Mouse (Mus musculus) stomach, postnatal 0 days (tissue): ENCODE measurements around the gene Klf15. TPM values are rescaled to one million over a fixed set of nuclear protein-coding genes. Genes with fewer than 3 reads are reported as not detected.
A peak's percentile ranks its signal among the peaks of the same experiment; 100 is the strongest.

ENCODE experiments used
- ATAC-seq: fragments of 200-750 bp; cut with Nextera tagmentation; 2 replicates; pipeline ENCODE4 v1.8.0; 2017; ENCODE audit not compliant: low FRiP score, low TSS enrichment
- DNase-seq: peaks from one replicate; pipeline ENCODE4 v3.0.0-alpha.2; 2016; ENCODE audit warnings: low spot score
- H3K27ac ChIP-seq: fragments of 300-500 bp; sonication (generic); replicated peaks from 2 replicates; pipeline ENCODE4 v1.5.1; 2014; ENCODE audit warnings: mild to moderate bottlenecking, control low read depth
- H3K27me3 ChIP-seq: fragments of 300-500 bp; sonication (generic); 2 replicates; pipeline ENCODE4 v1.6.1; 2014; ENCODE audit warnings: low read length; ENCODE audit not compliant: control insufficient read depth, insufficient read depth
- H3K36me3 ChIP-seq: fragments of 300-500 bp; sonication (generic); 2 replicates; pipeline ENCODE4 v1.6.1; 2014; ENCODE audit warnings: low read length, mixed read lengths; ENCODE audit not compliant: control insufficient read depth, insufficient read depth
- H3K4me1 ChIP-seq: fragments of 300-500 bp; sonication (generic); replicated peaks from 2 replicates; pipeline ENCODE4 v1.6.1; 2014; ENCODE audit warnings: antibody characterized with exemption; ENCODE audit not compliant: control insufficient read depth, insufficient read depth
- H3K4me2 ChIP-seq: fragments of 300-500 bp; sonication (generic); replicated peaks from 2 replicates; pipeline ENCODE4 v1.6.1; 2014; ENCODE audit warnings: low read depth, mild to moderate bottlenecking, control low read depth, moderate library complexity
- H3K4me3 ChIP-seq: fragments of 300-500 bp; sonication (generic); 2 replicates; pipeline ENCODE4 v1.5.1; 2014; ENCODE audit warnings: low read depth, low read length, control low read depth
- H3K9ac ChIP-seq: fragments of 300-500 bp; sonication (generic); 2 replicates; pipeline ENCODE4 v1.6.1; 2014; ENCODE audit warnings: mild to moderate bottlenecking, low read length, control low read depth, mixed read lengths
- H3K9me3 ChIP-seq: fragments of 300-500 bp; sonication (generic); 2 replicates; pipeline ENCODE4 v1.6.1; 2016; ENCODE audit warnings: low read length; ENCODE audit not compliant: control insufficient read depth
- CTCF ChIP-seq: IDR thresholded peaks from 2 replicates; pipeline ENCODE4 v1.5.1; 2016; ENCODE audit warnings: antibody characterized with exemption, low read depth, mild to moderate bottlenecking, moderate library complexity
- EP300 ChIP-seq: optimal IDR thresholded peaks from 2 replicates; pipeline ENCODE3; 2016; ENCODE audit warnings: antibody characterized with exemption
- WGBS: fragments of 180-500 bp; shearing (Covaris S2); extraction: QIAGEN DNeasy Blood & Tissue Kit; methylation state at CpG from one replicate; pipeline ENCODE4 v1.1.7; 2014; 5-methylcytosine and 5-hydroxymethylcytosine counted together
- polyA plus RNA-seq: library from polyadenylated mRNA; unstranded; fragments of >200 nt; fragmentation: Nextera tagmentation; extraction: Ambion mirVana; gene quantifications from 2 replicates; pipeline ENCODE4 v1.2.1, GENCODE M21; 2015

The Klf15 gene
- polyA plus RNA-seq, 1 experiment from 2014 or later = 4.1 TPM

DNA sequence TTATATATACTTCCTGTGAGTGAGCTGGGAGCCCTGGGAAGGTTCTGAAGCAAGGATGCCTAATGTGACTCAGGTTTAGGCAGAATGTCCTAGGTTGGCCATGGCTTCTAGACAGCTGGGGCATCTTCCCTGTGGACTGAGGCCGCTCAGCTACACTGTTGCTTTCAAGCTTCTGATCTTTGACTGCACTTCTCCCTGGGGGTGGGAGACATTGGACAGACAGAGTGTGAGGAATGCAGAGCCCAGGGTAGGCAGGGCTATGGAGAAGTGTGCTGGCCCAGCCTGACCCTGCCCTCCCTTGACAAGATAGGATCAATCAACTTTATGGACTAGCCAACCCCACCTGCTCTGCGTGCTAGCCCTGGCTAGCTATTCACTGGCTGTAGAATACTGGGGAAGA lies 1.2 kb upstream of the Klf15 start:
- Histone ChIP-seq H3K4me2 (no peak overlapping the region), H3K9me3 (no peaks in the 10 kb centered on the region), H3K36me3 (no peaks in the 10 kb centered on the region), H3K9ac (no peak overlapping the region), H3K4me3 (no peak overlapping the region), H3K4me1 (no peaks in the 10 kb centered on the region), H3K27ac (no peak overlapping the region), H3K27me3 (peaks cover 3% of the 10 kb centered on the region; the same call in 1 of the 2 replicates)
- TF ChIP-seq EP300 (no peak), CTCF (no peak)
- ATAC-seq (no peak), DNase-seq (no peak)
- WGBS = 46% methylated on average over 2 of the region's 2 CpGs

GRCm38 (mm10) chr6:90461771-90462170 lies 605 bp upstream of the Klf15 start:
- TF ChIP-seq CTCF (no peak), EP300 (no peak)
- Histone ChIP-seq H3K9me3 (no peaks in the 10 kb centered on the region), H3K27me3 (peaks cover 3% of the 10 kb centered on the region; the same call in 1 of the 2 replicates), H3K4me1 (no peaks in the 10 kb centered on the region), H3K36me3 (no peaks in the 10 kb centered on the region), H3K27ac (no peak overlapping the region), H3K4me3 (peak overlapping the region; percentile 64), H3K9ac (no peak overlapping the region), H3K4me2 (peak overlapping the region; percentile 100)
- WGBS = 35% methylated on average over 12 of the region's 12 CpGs
- DNase-seq (no peak), ATAC-seq (no peak)

GRCm38 (mm10) chr6:90462841-90463227 lies 458 bp downstream of the Klf15 start:
- Histone ChIP-seq H3K36me3 (peaks cover 4% of the 10 kb centered on the region; the same call in 1 of the 2 replicates), H3K27me3 (peaks cover 3% of the 10 kb centered on the region; the same call in 1 of the 2 replicates), H3K4me3 (peak overlapping the region; percentile 64), H3K9me3 (no peaks in the 10 kb centered on the region), H3K9ac (peak overlapping the region; percentile 76), H3K4me1 (no peaks in the 10 kb centered on the region), H3K4me2 (peak overlapping the region; percentile 100), H3K27ac (peak overlapping the region; percentile 71)
- ATAC-seq (peak; percentile 22), DNase-seq (no peak)
- TF ChIP-seq CTCF (no peak), EP300 (no peak)
- under 1% methylated on average over 32 of the region's 38 CpGs for WGBS

DNA sequence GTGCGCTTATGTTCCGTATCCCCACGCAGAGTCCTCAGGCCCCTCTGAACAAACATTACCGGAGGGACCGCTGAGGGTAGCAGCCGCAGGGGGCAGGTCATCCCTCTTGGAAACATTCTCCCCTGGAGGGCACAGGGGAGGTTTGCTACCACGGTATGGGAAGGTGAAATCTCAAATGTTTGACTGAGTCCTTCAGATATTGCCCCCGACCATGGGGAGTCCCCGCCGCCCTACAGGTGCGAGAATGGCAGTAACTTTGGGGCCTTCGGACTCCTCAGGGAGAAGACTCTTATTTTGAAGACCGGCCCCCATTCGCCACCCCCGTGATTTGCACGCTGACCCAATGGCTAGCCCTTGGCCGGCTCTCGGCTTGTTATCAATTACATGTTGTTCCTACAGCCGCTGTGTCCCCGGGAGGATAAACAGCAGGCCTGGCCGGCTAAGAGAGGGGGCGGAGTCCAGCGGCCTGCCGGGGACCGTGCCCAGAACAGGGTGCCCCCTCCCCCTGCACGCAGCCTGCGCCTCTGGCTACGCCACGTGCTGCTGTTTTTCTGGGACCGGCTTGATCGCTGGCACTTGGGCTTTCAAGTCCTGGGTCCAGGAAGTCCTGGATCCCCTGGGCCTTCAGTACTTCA lies 969 bp downstream of the Klf15 start:
- H3K27ac ChIP-seq = peak overlapping the region; percentile 71

GRCm38 (mm10) chr6:90463890-90464421 lies 1.6 kb downstream of the Klf15 start:
- Histone ChIP-seq H3K36me3 (peaks cover 5% of the 10 kb centered on the region; the same call in 1 of the 2 replicates), H3K27ac (peak overlapping the region; percentile 63; the same call in 1 of the 2 replicates), H3K4me1 (no peaks in the 10 kb centered on the region), H3K4me2 (peak overlapping the region; percentile 100), H3K9me3 (no peaks in the 10 kb centered on the region), H3K27me3 (peaks cover 3% of the 10 kb centered on the region; the same call in 1 of the 2 replicates), H3K9ac (peak overlapping the region; percentile 45; the same call in 1 of the 2 replicates), H3K4me3 (peak overlapping the region; percentile 64)
- TF ChIP-seq CTCF = no peak
- TF ChIP-seq EP300 = no peak
- WGBS = 52% methylated on average over 7 of the region's 7 CpGs
- DNase-seq (no peak), ATAC-seq (no peak)

More for the DNA sequence above, 969 bp downstream of the Klf15 start:
- peak overlapping the region; percentile 76 for H3K9ac ChIP-seq
- H3K4me1 ChIP-seq = no peaks in the 10 kb centered on the region
- TF ChIP-seq CTCF (no peak; the same call in 1 of the 2 replicates), EP300 (peak; percentile 7)
- under 1% methylated on average over 31 of the region's 31 CpGs for WGBS
- ATAC-seq (peak; percentile 92), DNase-seq (peak; percentile 91)
- H3K27me3 ChIP-seq = peaks cover 3% of the 10 kb centered on the region; the same call in 1 of the 2 replicates
- peak overlapping the region; percentile 64 for H3K4me3 ChIP-seq
- peak overlapping the region; percentile 100 for H3K4me2 ChIP-seq
- no peaks in the 10 kb centered on the region for H3K9me3 ChIP-seq
- H3K36me3 ChIP-seq = peaks cover 4% of the 10 kb centered on the region; the same call in 1 of the 2 replicates
